Mouse (Mus musculus): ENCODE measurements around the gene Fam186a. TPM values are rescaled to one million over a fixed set of nuclear protein-coding genes. Genes with fewer than 3 reads are reported as not detected.

Fam186a gene
- polyA plus RNA-seq (2012; rRNA removed), result not detected in 2 replicates

GRCm38 (mm10) chr15:99966961-99967360, at the start of gene Fam186a:
Gene Fam186a, minus strand, starts transcription at chr15:99967061.

GRCm38 (mm10) chr15:99969765-99970164, 2.9 kb upstream of the Fam186a start, which contains the start of gene Larp4:
Gene Larp4, plus strand, starts transcription at chr15:99970065.

GRCm38 (mm10) chr15:99875334-99875869, 91.5 kb downstream of the Fam186a start, which contains the start of gene Lima1:
Gene Lima1, minus strand, starts transcription at chr15:99875456.

Other genes with a start within 250 kb of the Fam186a start
- gene Gpd1, start 249.5 kb downstream of the Fam186a start, polyA plus RNA-seq (2012; rRNA removed), result 48.8 and 59.5 TPM in 2 replicates
- gene Cox14, start 241.4 kb downstream of the Fam186a start, polyA plus RNA-seq (2012; rRNA removed), result 91.2 and 107 TPM in 2 replicates
- 5.6 and 6.3 TPM in 2 replicates for gene Cers5, start 194.2 kb downstream of the Fam186a start, polyA plus RNA-seq (2012; rRNA removed)
- 9.1 and 9.6 TPM in 2 replicates for gene Lima1, start 91.6 kb downstream of the Fam186a start, polyA plus RNA-seq (2012; rRNA removed)
- 15.3 and 19.0 TPM in 2 replicates for gene Larp4, start 3.0 kb upstream of the Fam186a start, polyA plus RNA-seq (2012; rRNA removed)
- 2.7 and 3.4 TPM in 2 replicates for gene Dip2b, start 71.6 kb upstream of the Fam186a start, polyA plus RNA-seq (2012; rRNA removed)

All from liver, embryonic 18 days (tissue).